Mouse (Mus musculus) heart, embryonic 11.5 days (tissue): ENCODE measurements around the gene Ssr4. TPM values are rescaled to one million over a fixed set of nuclear protein-coding genes. Genes with fewer than 3 reads are reported as not detected.
"Not testable (repeated sequence)": the region's sequence is repeated elsewhere in the genome, so short reads cannot be mapped to it uniquely, and the experiment has no call there.

Experiments used
- ATAC-seq: fragments of 200-750 bp; cut with Nextera tagmentation; replicated peaks from 2 replicates; pipeline ENCODE4 v1.8.0; 2017; ENCODE audit warnings: moderate library complexity; ENCODE audit not compliant: insufficient number of reproducible peaks, low FRiP score, low TSS enrichment
- H3K27ac ChIP-seq: fragments of 300-500 bp; sonication (generic); 2 replicates; pipeline ENCODE4 v1.5.1; 2014; ENCODE audit warnings: mild to moderate bottlenecking, low read depth, low read length
- H3K27me3 ChIP-seq: fragments of 300-500 bp; sonication (generic); 2 replicates; pipeline ENCODE4 v1.6.1; 2014; ENCODE audit warnings: mild to moderate bottlenecking, low read length, mixed read lengths; ENCODE audit not compliant: control insufficient read depth, insufficient read depth
- H3K36me3 ChIP-seq: fragments of 300-500 bp; sonication (generic); 2 replicates; pipeline ENCODE4 v1.6.1; 2014; ENCODE audit warnings: mild to moderate bottlenecking, low read length, moderate library complexity, mixed read lengths; ENCODE audit not compliant: control insufficient read depth, insufficient read depth
- H3K4me1 ChIP-seq: fragments of 300-500 bp; sonication (generic); 2 replicates; pipeline ENCODE4 v1.6.1; 2014; ENCODE audit warnings: low read length; ENCODE audit not compliant: control insufficient read depth, insufficient read depth
- H3K4me2 ChIP-seq: fragments of 300-500 bp; sonication (generic); 2 replicates; pipeline ENCODE4 v1.6.1; 2014; ENCODE audit warnings: mild to moderate bottlenecking, moderate library complexity
- H3K4me3 ChIP-seq: fragments of 300-500 bp; sonication (generic); 2 replicates; pipeline ENCODE4 v1.5.1; 2014; ENCODE audit warnings: low read depth, low read length
- H3K9ac ChIP-seq: fragments of 300-500 bp; sonication (generic); 2 replicates; pipeline ENCODE4 v1.6.1; 2014; ENCODE audit warnings: mild to moderate bottlenecking, low read depth, low read length, moderate library complexity
- H3K9me3 ChIP-seq: fragments of 300-500 bp; sonication (generic); replicated peaks from 2 replicates; pipeline ENCODE4 v1.6.1; 2016; ENCODE audit warnings: low read length; ENCODE audit not compliant: control insufficient read depth
- WGBS: fragments of 180-500 bp; shearing (Covaris S2); extraction: QIAGEN DNeasy Blood & Tissue Kit; methylation state at CpG from one replicate; pipeline ENCODE4 v1.1.7; 2014; ENCODE audit not compliant: insufficient replicate concordance; 5-methylcytosine and 5-hydroxymethylcytosine counted together
- polyA plus RNA-seq: library from polyadenylated mRNA; unstranded; fragments of >200 nt; fragmentation: Nextera tagmentation; extraction: Ambion mirVana; gene quantifications from 2 replicates; pipeline ENCODE4 v1.2.1, GENCODE M21; 2014

The Ssr4 gene
- polyA plus RNA-seq, result 159 and 162 TPM in 2 replicates

DNA sequence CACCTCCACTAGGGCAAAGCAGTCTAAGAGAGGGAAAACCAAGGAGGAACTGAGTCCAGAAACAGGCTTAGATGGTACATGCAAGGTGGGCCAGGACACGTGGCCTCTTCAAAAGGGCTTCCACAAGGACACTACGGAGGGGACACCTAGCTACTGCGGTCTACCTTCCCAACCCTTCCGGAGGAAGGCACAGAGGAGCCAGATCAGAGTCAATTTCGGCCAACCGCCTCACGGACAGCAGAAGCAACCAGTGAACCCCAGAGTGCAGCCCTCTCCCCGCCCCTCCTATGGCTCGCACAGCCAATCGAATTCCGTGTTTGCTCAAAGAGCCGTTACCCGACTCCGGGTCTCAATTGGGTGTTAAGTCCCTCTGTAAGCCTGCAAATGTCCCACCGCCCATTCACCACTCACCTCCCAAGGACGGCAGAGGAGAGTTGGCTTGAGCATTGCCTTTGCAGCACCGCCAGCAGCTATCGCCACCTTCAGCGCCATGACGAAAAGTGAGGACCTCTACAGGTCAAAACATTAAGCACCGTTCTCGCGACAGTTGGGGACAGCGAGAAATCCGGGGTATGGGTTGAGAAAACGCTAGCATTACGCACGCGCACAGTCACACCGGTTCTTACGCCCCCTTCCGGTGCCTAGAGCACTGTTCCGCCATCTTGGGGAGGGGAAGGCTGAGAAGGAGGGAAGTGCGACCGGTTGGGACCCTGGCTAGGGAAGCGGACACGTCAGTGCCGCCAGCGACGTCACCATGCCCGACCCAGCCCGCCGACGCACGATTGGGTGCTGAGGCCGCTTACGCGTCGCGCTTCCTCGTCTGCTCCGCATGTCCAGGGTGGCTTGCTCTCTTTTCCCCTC, at the start of gene Ssr4, which contains the start of gene Idh3g:
Ssr4 (plus strand) TSS at position 665 of the 861 bp plus-strand sequence.
Idh3g (minus strand) TSS at position 534 of the 861 bp plus-strand sequence.
- peak; percentile 92 for ATAC-seq
- peak within 1 kb of the TSS; percentile 68 for H3K4me2 ChIP-seq
- H3K9ac ChIP-seq, result peak within 1 kb of the TSS; percentile 78
- peak within 1 kb of the TSS; percentile 91 for H3K27ac ChIP-seq
- no peaks in the 10 kb centered on the region for H3K27me3 ChIP-seq
- H3K4me3 ChIP-seq, result peak within 1 kb of the TSS; percentile 65
- WGBS, result 17% methylated on average over 51 of the region's 52 CpGs
- H3K9me3 ChIP-seq, result no peaks in the 10 kb centered on the region
- H3K36me3 ChIP-seq, result peaks cover 5% of the 10 kb centered on the region
- 0 out of 2 replicates have a peak, but pooled peaks cover 2% of the 10 kb centered on the region for H3K4me1 ChIP-seq

DNA sequence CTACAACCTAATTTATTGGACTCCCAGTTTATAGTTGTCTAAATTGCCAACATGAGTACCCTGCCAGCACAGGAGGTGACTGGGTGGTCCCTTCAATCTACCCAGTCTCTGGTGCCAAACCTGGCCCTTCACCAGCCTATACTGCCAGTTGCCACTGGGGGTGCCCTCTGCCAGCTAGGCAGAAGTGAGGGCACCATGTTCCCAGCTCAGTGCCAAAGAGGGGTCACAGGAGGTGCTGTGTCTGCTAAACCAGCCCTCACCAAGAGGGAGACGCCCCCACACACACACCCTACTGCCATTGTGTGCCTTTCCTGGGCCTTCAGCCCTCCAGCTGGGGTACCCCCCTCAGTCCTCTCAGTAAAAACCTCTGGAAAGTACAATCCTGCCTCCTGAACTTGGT, 48.7 kb upstream of the Ssr4 start:
- Histone ChIP-seq H3K27me3 (no peaks in the 10 kb centered on the region; the same call in 1 of the 2 replicates), H3K36me3 (no peaks in the 10 kb centered on the region), H3K9ac (no peak overlapping the region), H3K27ac (no peak overlapping the region), H3K4me3 (no peak overlapping the region), H3K4me2 (no peak overlapping the region), H3K9me3 (no peaks in the 10 kb centered on the region), H3K4me1 (no peaks in the 10 kb centered on the region)
- no peak for ATAC-seq
- 41% methylated on average over 1 of the region's 1 CpGs for WGBS

DNA sequence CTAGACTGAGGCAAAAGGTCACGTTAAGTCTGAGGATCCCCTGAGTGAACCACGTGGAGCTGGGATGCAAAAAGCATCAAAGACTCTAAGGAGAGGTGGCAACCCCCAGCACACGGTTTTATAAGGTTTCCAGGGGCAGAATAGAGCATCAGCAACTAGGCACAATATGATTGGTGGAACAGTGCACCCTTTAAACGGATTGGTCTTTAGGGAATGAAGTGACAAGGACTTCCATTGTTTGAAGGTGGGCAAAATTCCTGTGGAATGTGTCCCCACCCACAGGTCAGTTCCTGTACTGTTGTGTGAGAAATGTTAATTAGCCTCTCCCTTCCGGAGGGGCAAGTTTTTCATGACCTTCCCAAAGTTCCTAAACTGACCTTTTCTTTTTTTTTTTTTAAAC, 47.7 kb upstream of the Ssr4 start:
- 65% methylated on average over 5 of the region's 5 CpGs for WGBS
- H3K4me2 ChIP-seq, result no peak overlapping the region
- ATAC-seq, result no peak

DNA sequence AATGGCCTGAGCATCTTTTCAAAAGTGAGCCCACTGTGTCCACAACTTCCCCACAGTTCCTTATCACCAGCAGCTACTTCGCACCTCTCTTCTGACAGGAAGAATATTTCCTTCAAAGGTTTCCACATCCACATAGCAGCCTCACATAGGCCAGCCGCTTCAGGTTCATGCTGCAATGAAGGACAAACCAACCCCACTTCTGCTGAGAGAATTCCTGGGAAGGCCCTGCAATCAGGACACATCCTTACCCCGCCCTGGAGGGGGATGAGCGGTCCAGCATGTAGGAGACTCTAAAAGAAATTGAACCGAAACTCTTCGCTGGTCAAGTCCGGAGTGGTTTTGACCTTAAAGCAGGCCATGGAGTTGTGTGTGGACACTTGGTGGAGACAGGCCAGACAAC, 47.0 kb upstream of the Ssr4 start:
- not testable (repeated sequence) for H3K27me3 ChIP-seq, H3K9me3 ChIP-seq, H3K27ac ChIP-seq, H3K9ac ChIP-seq, H3K4me1 ChIP-seq, H3K4me2 ChIP-seq, ATAC-seq, H3K36me3 ChIP-seq, H3K4me3 ChIP-seq
- 82% methylated on average over 7 of the region's 7 CpGs for WGBS

More for the DNA sequence above, 47.7 kb upstream of the Ssr4 start:
- no peaks in the 10 kb centered on the region; the same call in 1 of the 2 replicates for H3K27me3 ChIP-seq
- no peaks in the 10 kb centered on the region for H3K4me1 ChIP-seq
- H3K27ac ChIP-seq, result no peak overlapping the region
- H3K4me3 ChIP-seq, result no peak overlapping the region
- H3K9ac ChIP-seq, result no peak overlapping the region
- no peaks in the 10 kb centered on the region for H3K9me3 ChIP-seq
- no peaks in the 10 kb centered on the region for H3K36me3 ChIP-seq

DNA sequence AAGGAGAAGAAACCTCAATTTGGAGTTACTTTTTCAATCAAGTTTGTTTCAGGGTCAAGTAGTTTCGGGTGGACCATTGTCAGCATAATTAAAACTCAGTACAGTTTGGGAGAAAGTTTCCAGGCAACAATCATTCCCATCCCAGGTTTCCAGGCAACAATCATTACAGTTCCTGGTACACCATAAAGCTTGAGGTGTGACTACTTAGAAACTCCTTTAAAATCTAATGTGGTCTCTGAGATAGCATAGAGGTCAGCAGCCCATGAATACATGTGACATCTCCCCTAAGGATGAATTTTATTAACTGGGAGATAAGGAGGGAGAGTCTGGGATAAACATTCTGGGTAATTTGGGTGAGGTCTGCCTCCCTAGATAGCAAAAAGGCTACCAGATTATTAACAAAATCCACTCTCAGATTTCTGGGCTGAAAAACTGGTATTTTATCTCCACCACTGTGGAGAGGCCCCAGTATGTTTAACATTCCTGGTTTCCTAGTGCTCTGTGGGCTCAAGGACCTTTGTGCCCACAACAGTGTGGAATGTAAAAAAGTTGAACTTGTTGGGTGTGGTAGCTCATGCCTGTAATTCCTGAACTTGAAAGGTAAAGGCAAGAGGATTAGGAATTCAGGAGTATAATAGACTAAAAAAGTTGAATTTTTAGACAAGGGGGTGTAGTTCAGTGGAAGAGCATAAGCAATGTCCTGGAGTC, 41.9 kb upstream of the Ssr4 start:
- Histone ChIP-seq H3K4me3 (no peak overlapping the region), H3K9ac (no peak overlapping the region), H3K36me3 (no peaks in the 10 kb centered on the region), H3K9me3 (no peaks in the 10 kb centered on the region), H3K4me1 (no peaks in the 10 kb centered on the region), H3K27ac (no peak overlapping the region), H3K27me3 (no peaks in the 10 kb centered on the region), H3K4me2 (no peak overlapping the region)
- 54% methylated on average over 1 of the region's 1 CpGs for WGBS
- ATAC-seq, result no peak

DNA sequence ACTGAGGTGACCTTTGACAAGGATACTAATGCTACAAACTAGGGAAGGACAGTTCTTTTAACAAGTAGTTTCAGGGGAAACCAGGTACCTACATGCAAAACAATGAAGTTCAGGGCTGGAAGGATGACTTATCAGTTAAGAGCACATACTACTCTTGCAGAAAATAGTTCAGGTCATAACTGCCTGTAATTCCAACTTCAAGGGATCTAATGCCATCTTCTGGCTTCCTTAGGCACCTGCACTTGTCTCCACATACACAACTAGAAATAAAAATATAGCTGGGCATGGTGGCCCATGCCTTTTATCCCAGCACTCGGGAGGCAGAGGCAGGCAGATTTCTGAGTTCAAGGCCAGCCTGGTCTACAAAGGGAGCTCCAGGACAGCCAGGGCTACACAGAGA, 37.9 kb upstream of the Ssr4 start:
- Histone ChIP-seq H3K27ac (no peak overlapping the region), H3K4me1 (no peaks in the 10 kb centered on the region), H3K36me3 (no peaks in the 10 kb centered on the region), H3K9ac (no peak overlapping the region), H3K9me3 (no peaks in the 10 kb centered on the region), H3K4me2 (no peak overlapping the region), H3K27me3 (no peaks in the 10 kb centered on the region), H3K4me3 (no peak overlapping the region)
- WGBS, result 89% methylated on average over 1 of the region's 1 CpGs
- no peak for ATAC-seq

DNA sequence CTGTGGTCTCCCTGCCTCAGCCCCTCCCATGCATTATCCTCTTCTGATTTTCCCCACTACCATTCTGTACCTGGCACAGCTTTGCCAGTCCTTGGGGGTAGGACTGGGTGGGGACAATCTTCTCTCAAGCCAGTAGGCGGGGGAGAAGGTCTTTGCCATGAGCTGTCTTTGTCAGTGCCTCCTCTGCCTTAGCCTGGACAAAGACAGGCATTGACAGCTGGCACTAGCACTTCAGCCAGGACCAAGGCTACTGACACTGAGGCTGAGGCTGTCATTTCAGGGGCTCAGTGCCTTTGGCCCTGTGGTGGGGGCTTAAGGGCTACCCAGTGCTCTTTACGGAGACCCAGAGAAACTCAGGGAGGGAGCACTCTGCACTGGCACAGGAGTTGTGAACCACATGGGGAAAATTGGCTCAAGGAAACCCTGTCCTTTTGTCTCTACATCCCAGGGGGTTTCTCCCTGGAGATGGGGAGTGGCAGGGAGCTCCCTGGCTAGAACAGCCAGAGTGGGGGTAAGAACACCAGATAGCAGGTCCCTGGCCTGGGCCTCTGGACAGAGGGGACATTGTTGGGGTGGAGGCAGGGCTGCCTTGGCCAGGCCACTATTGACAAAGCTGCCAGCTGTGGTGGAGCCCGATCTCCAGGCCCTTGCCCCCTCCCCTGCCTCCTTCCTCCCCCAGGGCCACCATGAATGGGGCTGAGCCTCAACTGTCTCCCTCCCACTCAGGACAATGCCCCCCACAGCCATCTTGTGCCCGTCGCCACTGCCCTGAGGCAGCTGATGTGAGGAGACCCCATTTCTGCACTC, 30.3 kb upstream of the Ssr4 start, which contains the start of gene Plxnb3:
Plxnb3 (plus strand) TSS at position 757 of the 807 bp plus-strand sequence.
- Histone ChIP-seq H3K4me1 (no peaks in the 10 kb centered on the region), H3K9me3 (no peaks in the 10 kb centered on the region), H3K27me3 (0 out of 2 replicates have a peak, but pooled peaks cover 2% of the 10 kb centered on the region), H3K9ac (no peak within 1 kb of the TSS), H3K27ac (no peak within 1 kb of the TSS), H3K4me2 (no peak within 1 kb of the TSS), H3K4me3 (no peak within 1 kb of the TSS), H3K36me3 (no peaks in the 10 kb centered on the region)
- no peak for ATAC-seq
- WGBS, result 62% methylated on average over 5 of the region's 5 CpGs
